Mouse (Mus musculus) testis, postnatal 14 days (tissue): ENCODE data around the gene Sgsh.
A peak's percentile ranks its signal among the peaks of the same experiment; 100 is the strongest.

Experiments
- DNase-seq: peaks from one replicate; pipeline ENCODE4 v3.0.0; 2021; ENCODE audit warnings: low spot score

The Sgsh gene

GRCm38 (mm10) chr11:119306762-119307657 is 48.3 kb downstream of the Sgsh start:
- no peak for DNase-seq

- no peak for DNase-seq
Observed at GRCm38 (mm10) chr11:119304904-119305712, 50.2 kb downstream of the Sgsh start.

- no peak for DNase-seq
Observed at GRCm38 (mm10) chr11:119300986-119301385, 54.4 kb downstream of the Sgsh start.

- no peak for DNase-seq
Observed at GRCm38 (mm10) chr11:119300246-119300935, 54.9 kb downstream of the Sgsh start.

GRCm38 (mm10) chr11:119299391-119300245 is 55.7 kb downstream of the Sgsh start, which contains the start of gene Eif4a3:
TSS of gene Eif4a3 (minus strand) at chr11:119300089.
- DNase-seq, result peak; percentile 95

- no peak for DNase-seq
Observed at GRCm38 (mm10) chr11:119298917-119299316, 56.4 kb downstream of the Sgsh start.

GRCm38 (mm10) chr11:119297996-119298395 is 57.3 kb downstream of the Sgsh start:
- DNase-seq, result no peak
